Mouse (Mus musculus) ES-E14 (cell line): ENCODE data around the gene Espl1. TPM values are rescaled to one million over a fixed set of nuclear protein-coding genes. Genes with fewer than 3 reads are reported as not detected.

Source experiments
- DNase-seq: peaks from one replicate; pipeline ENCODE4 v3.0.0-alpha.2; 2013; ENCODE audit warnings: low read depth, low spot score
- H3K27ac ChIP-seq: 2 replicates; pipeline ENCODE4 v1.5.1; 2012; ENCODE audit warnings: low read depth, mild to moderate bottlenecking, low read length, moderate library complexity, mixed read lengths; ENCODE audit not compliant: poor library complexity, insufficient read depth, severe bottlenecking
- H3K36me3 ChIP-seq: 2 replicates; pipeline ENCODE4 v1.6.1; 2012; ENCODE audit warnings: mild to moderate bottlenecking, low read length, moderate library complexity, mixed read lengths; ENCODE audit not compliant: control insufficient read depth, poor library complexity, insufficient read depth, severe bottlenecking
- H3K4me1 ChIP-seq, 2 experiments: fragments of 150-350 bp in 1 of 2; sonication (generic) in 1 of 2; 2 replicates each; pipeline ENCODE4 v1.6.1; 2012; ENCODE audit warnings: low read length in 2 of 2, mild to moderate bottlenecking in 1 of 2, mixed read lengths in 1 of 2; ENCODE audit not compliant: control insufficient read depth in 2 of 2, insufficient read depth in 2 of 2, poor library complexity in 1 of 2
- H3K4me3 ChIP-seq, 2 experiments: fragments of 150-350 bp in 1 of 2; sonication (generic) in 1 of 2; 2 replicates each; pipeline ENCODE4 v1.5.1; 2012; ENCODE audit warnings: low read length in 2 of 2, low read depth in 1 of 2, mild to moderate bottlenecking in 1 of 2, mixed read lengths in 1 of 2; ENCODE audit not compliant: insufficient read depth in 1 of 2, poor library complexity in 1 of 2, severe bottlenecking in 1 of 2
- H3K9ac ChIP-seq: 2 replicates; pipeline ENCODE4 v1.6.1; 2012; ENCODE audit warnings: low read depth, mild to moderate bottlenecking, low read length, mixed read lengths; ENCODE audit not compliant: poor library complexity, insufficient read depth, severe bottlenecking
- H3K9me3 ChIP-seq: fragments of 150-350 bp; sonication (generic); 2 replicates; pipeline ENCODE4 v1.6.1; 2012; ENCODE audit warnings: low read depth, mild to moderate bottlenecking, low read length; ENCODE audit not compliant: control insufficient read depth, insufficient read depth
- CHD2 ChIP-seq: IDR thresholded peaks from 2 replicates; pipeline ENCODE4 v1.6.1; 2014; ENCODE audit warnings: mild to moderate bottlenecking, low read depth, low read length, inconsistent platforms
- HCFC1 ChIP-seq: IDR thresholded peaks from 2 replicates; pipeline ENCODE4 v1.6.1; 2012; ENCODE audit warnings: low read length, inconsistent platforms, borderline replicate concordance; ENCODE audit not compliant: insufficient read depth
- MAFK ChIP-seq: IDR thresholded peaks from 2 replicates; pipeline ENCODE4 v1.6.1; 2014; ENCODE audit warnings: mild to moderate bottlenecking, low read depth, low read length, inconsistent platforms; ENCODE audit not compliant: insufficient read depth
- ZC3H11A ChIP-seq: IDR thresholded peaks from 2 replicates; pipeline ENCODE4 v1.6.1; 2012; ENCODE audit warnings: low read depth, mild to moderate bottlenecking, inconsistent platforms, low read length, borderline replicate concordance
- ZNF384 ChIP-seq: IDR thresholded peaks from 2 replicates; pipeline ENCODE4 v1.6.1; 2012; ENCODE audit warnings: low read depth, low read length, inconsistent platforms
- in situ Hi-C, 2 experiments: fragments of 600-800 bp; cut with MboI; formaldehyde crosslinking; loops; one replicate each; pipeline ENCODE4 v1.15.1; 2025; ENCODE audit warnings: low sequenced_read_pairs in 2 of 2, inconsistent platforms in 1 of 2; ENCODE audit not compliant: unreplicated experiment in 2 of 2
- total RNA-seq: library from RNA; depleted of rRNA; stranded (reverse); fragments of 300-350 nt; gene quantifications from 2 replicates; pipeline ENCODE4 v1.2.3, GENCODE M21; 2012

Gene Espl1
- total RNA-seq, 1 experiment = 84.1 TPM

DNA sequence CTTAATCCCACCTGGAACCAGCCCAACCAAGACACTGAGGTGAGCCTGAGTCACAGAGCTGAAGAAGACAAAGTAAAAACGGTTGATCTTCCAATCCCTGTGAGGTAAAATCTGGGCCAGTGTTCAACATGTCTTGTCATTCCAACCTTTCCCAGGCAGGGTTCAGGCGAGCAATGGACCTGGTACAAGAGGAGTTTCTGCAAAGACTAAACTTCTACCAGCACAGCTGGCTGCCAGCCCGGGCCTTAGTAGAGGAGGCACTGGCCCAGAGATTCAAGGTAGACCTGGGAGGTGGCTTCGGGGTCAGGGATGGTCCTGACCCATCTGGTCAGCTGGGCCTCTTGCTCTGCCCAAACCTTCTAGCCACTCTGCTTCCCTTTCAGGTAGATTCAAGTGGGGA is 40.9 kb downstream of the Espl1 start:
- Histone ChIP-seq H3K4me1 (no peaks in the 10 kb centered on the region), H3K9ac (no peak overlapping the region), H3K36me3 (peaks cover 47% of the 10 kb centered on the region), H3K9me3 (no peaks in the 10 kb centered on the region), H3K4me3 (no peak overlapping the region), H3K27ac (no peak overlapping the region)
- in situ Hi-C loops = no loop called here
- TF ChIP-seq HCFC1 (no peak), ZC3H11A (no peak), CHD2 (no peak), MAFK (no peak), ZNF384 (no peak)
- no peak for DNase-seq

DNA sequence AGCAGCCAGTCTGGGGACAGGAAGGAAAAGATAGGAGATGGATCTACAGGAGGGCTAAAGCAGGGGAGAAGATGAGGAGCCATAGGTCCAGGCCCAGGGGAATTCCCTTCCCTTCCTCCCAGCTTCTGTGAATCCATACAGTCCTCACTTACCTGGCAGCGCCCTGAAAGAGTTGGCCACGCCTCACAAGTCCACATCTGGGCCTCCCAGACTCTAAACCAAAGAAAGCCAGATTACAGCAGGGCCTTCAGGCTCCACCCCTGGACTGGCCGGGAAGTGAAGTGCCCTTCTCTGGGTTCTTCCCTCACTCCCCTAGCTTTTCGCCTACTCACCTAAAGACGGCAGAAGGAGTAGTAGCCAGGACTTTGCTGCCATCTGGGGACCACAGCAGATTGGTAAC is 43.5 kb downstream of the Espl1 start:
- H3K4me3 ChIP-seq = no peak overlapping the region
- no peak overlapping the region for H3K9ac ChIP-seq
- in situ Hi-C loops = no loop called here
- H3K4me1 ChIP-seq = no peaks in the 10 kb centered on the region
- H3K9me3 ChIP-seq = no peaks in the 10 kb centered on the region
- no peak for TF ChIP-seq HCFC1
- TF ChIP-seq ZNF384 = no peak
- no peak for TF ChIP-seq ZC3H11A
- no peak for TF ChIP-seq MAFK
- no peak for TF ChIP-seq CHD2
- DNase-seq = no peak
- H3K27ac ChIP-seq = no peak overlapping the region
- peaks cover 53% of the 10 kb centered on the region for H3K36me3 ChIP-seq

DNA sequence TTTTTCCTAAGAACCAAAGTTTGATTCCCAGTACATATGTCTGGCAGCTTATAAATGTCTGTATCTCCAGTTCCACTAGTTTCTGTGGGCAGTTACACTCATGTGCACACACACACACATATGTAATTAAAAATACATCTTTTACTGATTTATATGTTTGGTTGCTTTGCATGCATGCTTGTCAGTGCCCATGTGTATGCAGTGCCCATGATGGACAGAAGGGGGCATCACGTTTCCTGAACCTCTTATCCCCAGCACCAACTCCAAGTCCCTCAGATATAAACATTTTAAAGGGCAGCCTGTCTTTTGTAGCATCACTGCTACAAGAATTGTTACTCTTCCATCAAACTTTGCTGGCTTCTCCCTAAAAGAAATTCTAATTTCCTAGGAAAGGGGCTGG is 45.5 kb downstream of the Espl1 start:
- H3K36me3 ChIP-seq = peaks cover 69% of the 10 kb centered on the region

DNA sequence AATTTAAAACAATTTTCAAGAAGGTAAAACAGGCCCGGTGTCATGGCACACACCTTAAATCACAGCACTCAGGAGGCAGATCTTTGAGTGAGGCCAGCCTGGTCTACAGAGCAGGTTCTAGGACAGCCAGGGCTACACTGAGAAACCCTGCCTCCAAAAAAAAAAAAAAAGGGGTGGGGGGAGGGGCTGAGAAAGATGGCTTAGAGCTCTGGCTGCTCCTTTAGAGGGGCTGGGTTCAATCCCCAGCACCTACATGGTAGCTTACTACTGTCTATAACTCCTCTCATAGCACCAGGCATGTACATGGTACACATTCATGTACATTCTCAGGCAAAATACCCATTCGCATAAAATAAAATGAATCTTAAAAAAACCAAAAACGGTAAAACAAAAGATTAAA is 48.4 kb downstream of the Espl1 start:
- H3K9me3 ChIP-seq = no peaks in the 10 kb centered on the region
- no peak overlapping the region for H3K27ac ChIP-seq
- no peak overlapping the region for H3K9ac ChIP-seq
- DNase-seq = no peak
- peaks cover 0 to 2% of the 10 kb centered on the region in 2 experiments; a peak in 1 of 4 replicates for H3K4me1 ChIP-seq
- no peak overlapping the region for H3K4me3 ChIP-seq
- in situ Hi-C loops = no loop called here
- TF ChIP-seq ZNF384 (0 out of 2 replicates have a peak, but pooled peaks have one; percentile 52), HCFC1 (no peak)
- peaks cover 46% of the 10 kb centered on the region for H3K36me3 ChIP-seq

More for the DNA sequence above, 45.5 kb downstream of the Espl1 start:
- DNase-seq = no peak
- Histone ChIP-seq H3K27ac (no peak overlapping the region), H3K9me3 (no peaks in the 10 kb centered on the region), H3K9ac (no peak overlapping the region), H3K4me3 (no peak overlapping the region), H3K4me1 (no peaks in the 10 kb centered on the region)
- TF ChIP-seq ZC3H11A (no peak), HCFC1 (no peak), CHD2 (no peak), MAFK (no peak), ZNF384 (no peak)
- in situ Hi-C loops = no loop called here

DNA sequence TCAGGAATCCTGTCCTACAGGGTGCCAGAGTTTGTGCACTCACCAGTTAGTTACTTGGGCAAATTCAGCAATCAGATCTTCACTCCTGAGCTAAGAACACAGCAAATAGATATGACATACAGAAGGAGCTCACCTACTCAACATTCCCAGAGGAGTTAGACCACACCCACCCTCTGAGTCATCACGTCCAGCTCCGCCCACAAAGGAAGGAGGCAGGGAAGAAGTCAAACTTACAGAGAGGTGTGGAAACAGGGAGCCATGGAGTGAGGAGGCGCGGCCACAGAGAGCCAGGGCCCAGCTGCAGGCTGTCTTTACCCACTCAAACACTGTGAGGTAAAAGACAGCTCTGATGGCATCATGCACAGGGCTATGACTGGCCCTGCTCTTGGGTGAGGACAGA is 50.4 kb downstream of the Espl1 start:
- Histone ChIP-seq H3K4me1 (peaks cover 2% of the 10 kb centered on the region in 2 experiments; a peak in 1 of 4 replicates), H3K9ac (no peak overlapping the region), H3K4me3 (no peak overlapping the region), H3K27ac (no peak overlapping the region), H3K36me3 (peaks cover 37% of the 10 kb centered on the region), H3K9me3 (no peaks in the 10 kb centered on the region)
- TF ChIP-seq HCFC1 (no peak), MAFK (no peak), CHD2 (no peak), ZC3H11A (no peak)
- DNase-seq = peak; percentile 73
- in situ Hi-C loops = no loop called here
